Mouse (Mus musculus) G1E (cell line): ENCODE results near the gene Ephb3.

Experiments used
- CTCF ChIP-seq: IDR thresholded peaks from 2 replicates; pipeline ENCODE4 v1.5.1; 2012; ENCODE audit warnings: low read depth, low read length, inconsistent platforms, mixed read lengths
- GATA1 ChIP-seq: IDR thresholded peaks from 2 replicates; pipeline ENCODE4 v1.6.1; 2012; ENCODE audit warnings: borderline replicate concordance, low read length, inconsistent platforms, mixed read lengths
- GATA2 ChIP-seq: IDR thresholded peaks from 2 replicates; pipeline ENCODE4 v1.6.1; 2012; ENCODE audit warnings: low read depth, low read length, inconsistent platforms, borderline replicate concordance

- no peak for TF ChIP-seq CTCF
- TF ChIP-seq GATA1: no peak
- TF ChIP-seq GATA2: no peak
These were observed 67.3 kb downstream of the Ephb3 start for GRCm38 (mm10) chr16:21271773-21272247.
